Mouse (Mus musculus) midbrain, embryonic 16.5 days (tissue): ENCODE data around the gene Arid4a. TPM values are rescaled to one million over a fixed set of nuclear protein-coding genes. Genes with fewer than 3 reads are reported as not detected.

ENCODE experiments used
- ATAC-seq: fragments of 200-750 bp; cut with Nextera tagmentation; 2 replicates; pipeline ENCODE4 v1.8.0; 2017; ENCODE audit warnings: moderate TSS enrichment
- H3K27ac ChIP-seq: fragments of 300-500 bp; sonication (generic); 2 replicates; pipeline ENCODE4 v1.5.1; 2014; ENCODE audit warnings: mild to moderate bottlenecking, low read length, mixed read lengths
- H3K27me3 ChIP-seq: fragments of 300-500 bp; sonication (generic); 2 replicates; pipeline ENCODE4 v1.6.1; 2014; ENCODE audit warnings: low read depth, low read length, mixed read lengths; ENCODE audit not compliant: control insufficient read depth, insufficient read depth
- H3K36me3 ChIP-seq: fragments of 300-500 bp; sonication (generic); 2 replicates; pipeline ENCODE4 v1.6.1; 2014; ENCODE audit warnings: mild to moderate bottlenecking, low read length, moderate library complexity, mixed read lengths; ENCODE audit not compliant: control insufficient read depth, insufficient read depth
- H3K4me1 ChIP-seq: fragments of 300-500 bp; sonication (generic); 2 replicates; pipeline ENCODE4 v1.6.1; 2014; ENCODE audit warnings: mild to moderate bottlenecking, low read length, mixed read lengths; ENCODE audit not compliant: control insufficient read depth, insufficient read depth
- H3K4me2 ChIP-seq: fragments of 300-500 bp; sonication (generic); 2 replicates; pipeline ENCODE4 v1.6.1; 2014; ENCODE audit warnings: mild to moderate bottlenecking, low read length, mixed read lengths
- H3K4me3 ChIP-seq: fragments of 300-500 bp; sonication (generic); 2 replicates; pipeline ENCODE4 v1.5.1; 2014; ENCODE audit warnings: low read depth, mild to moderate bottlenecking, low read length, moderate library complexity, mixed read lengths
- H3K9ac ChIP-seq: fragments of 300-500 bp; sonication (generic); 2 replicates; pipeline ENCODE4 v1.6.1; 2014; ENCODE audit warnings: low read depth, low read length, mixed read lengths
- H3K9me3 ChIP-seq: fragments of 300-500 bp; sonication (generic); replicated peaks from 2 replicates; pipeline ENCODE4 v1.6.1; 2014; ENCODE audit warnings: mild to moderate bottlenecking, low read length, mixed read lengths; ENCODE audit not compliant: control insufficient read depth, poor library complexity, severe bottlenecking
- WGBS: fragments of 180-500 bp; shearing (Covaris S2); extraction: QIAGEN DNeasy Blood & Tissue Kit; methylation state at CpG from one replicate; pipeline ENCODE4 v1.1.7; 2014; 5-methylcytosine and 5-hydroxymethylcytosine counted together
- polyA plus RNA-seq: library from polyadenylated mRNA; unstranded; fragments of >200 nt; fragmentation: Nextera tagmentation; extraction: Ambion mirVana; gene quantifications from 2 replicates; pipeline ENCODE4 v1.2.1, GENCODE M21; 2015

The Arid4a gene
- polyA plus RNA-seq, 1 experiment from 2014 or later = 49.4 TPM

- Histone ChIP-seq H3K27me3 (no peaks in the 10 kb centered on the region), H3K4me1 (peaks cover 18% of the 10 kb centered on the region), H3K36me3 (peaks cover 8% of the 10 kb centered on the region), H3K4me3 (peak overlapping the region; percentile 79), H3K9ac (peak overlapping the region; percentile 93; the same call in 1 of the 2 replicates), H3K27ac (no peak overlapping the region), H3K4me2 (peak overlapping the region; percentile 85), H3K9me3 (no peaks in the 10 kb centered on the region)
- 70% methylated on average over 3 of the region's 3 CpGs for WGBS
- ATAC-seq = no peak
Observed at GRCm38 (mm10) chr12:70975891-70976290, 39.9 kb upstream of the Arid4a start.

DNA sequence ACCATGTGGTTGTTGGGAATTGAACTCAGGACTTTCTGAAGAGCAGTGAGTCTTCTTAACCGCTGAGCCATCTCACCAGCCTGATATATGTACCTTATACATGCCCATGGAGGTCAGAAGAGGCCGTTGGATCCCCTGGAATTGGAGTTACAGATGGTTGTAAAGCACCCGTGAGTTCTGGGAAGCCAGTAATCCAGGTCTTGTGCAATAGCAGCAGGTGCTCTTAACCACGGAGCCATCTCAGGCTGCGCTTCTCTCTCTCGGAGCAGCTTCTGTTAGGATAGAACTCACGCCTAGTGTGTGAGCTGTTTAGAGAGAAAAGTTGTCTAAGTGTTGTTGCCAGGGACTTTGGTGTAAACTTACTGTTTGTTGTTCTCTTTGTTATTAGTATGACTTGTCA, 37.4 kb upstream of the Arid4a start:
- no peak overlapping the region for H3K9ac ChIP-seq
- H3K27me3 ChIP-seq = no peaks in the 10 kb centered on the region
- H3K4me1 ChIP-seq = peaks cover 18% of the 10 kb centered on the region
- no peak for ATAC-seq
- no peaks in the 10 kb centered on the region for H3K9me3 ChIP-seq
- H3K4me3 ChIP-seq = no peak overlapping the region
- WGBS = 92% methylated on average over 7 of the region's 7 CpGs
- peaks cover 10% of the 10 kb centered on the region for H3K36me3 ChIP-seq
- H3K4me2 ChIP-seq = no peak overlapping the region
- H3K27ac ChIP-seq = no peak overlapping the region

DNA sequence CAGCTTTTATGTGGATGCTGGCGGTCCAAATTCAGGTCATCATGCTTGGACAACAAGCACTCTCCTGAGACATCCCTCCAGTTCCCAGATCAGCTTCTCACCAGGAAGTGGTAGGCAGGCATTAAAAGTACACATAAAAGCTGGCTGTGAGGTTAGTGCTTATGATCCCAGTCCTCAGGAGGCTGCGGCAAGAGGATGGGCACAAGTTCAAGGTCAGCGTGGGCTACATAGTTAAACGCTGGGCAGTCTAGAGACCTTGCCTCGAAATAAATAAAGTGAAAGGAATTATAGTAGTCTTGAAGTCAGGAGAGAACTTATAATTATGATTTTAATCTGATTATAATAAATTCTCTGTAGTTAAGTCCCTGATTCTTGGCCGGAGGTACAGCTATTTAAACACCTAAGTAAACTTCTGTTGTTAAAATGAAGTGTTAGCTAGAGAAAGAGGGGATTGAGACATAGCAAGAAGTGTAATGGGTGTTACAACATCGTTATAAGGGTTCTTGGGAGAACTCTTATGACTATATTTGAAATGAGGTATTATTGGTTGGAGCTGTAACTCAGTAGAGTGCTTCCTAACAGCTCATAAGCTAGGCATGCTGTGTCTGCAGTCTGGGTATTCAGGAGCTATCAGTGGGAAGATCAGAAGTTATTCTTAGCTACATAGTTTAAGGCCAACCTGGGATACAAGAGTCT, 30.8 kb upstream of the Arid4a start:
- no peak overlapping the region for H3K27ac ChIP-seq
- no peak overlapping the region for H3K4me2 ChIP-seq
- no peaks in the 10 kb centered on the region for H3K27me3 ChIP-seq
- H3K4me3 ChIP-seq = no peak overlapping the region
- no peaks in the 10 kb centered on the region for H3K9me3 ChIP-seq
- H3K9ac ChIP-seq = no peak overlapping the region
- ATAC-seq = no peak
- no peaks in the 10 kb centered on the region for H3K4me1 ChIP-seq
- H3K36me3 ChIP-seq = peaks cover 29% of the 10 kb centered on the region
- 95% methylated on average over 7 of the region's 7 CpGs for WGBS

- Histone ChIP-seq H3K4me2 (no peak overlapping the region), H3K4me1 (no peaks in the 10 kb centered on the region), H3K27me3 (no peaks in the 10 kb centered on the region), H3K27ac (no peak overlapping the region), H3K9me3 (no peaks in the 10 kb centered on the region), H3K36me3 (peaks cover 10% of the 10 kb centered on the region), H3K4me3 (no peak overlapping the region), H3K9ac (no peak overlapping the region)
- ATAC-seq = no peak
- WGBS = 92% methylated on average over 5 of the region's 5 CpGs
Observed at GRCm38 (mm10) chr12:70997225-70997624, 18.6 kb upstream of the Arid4a start.

GRCm38 (mm10) chr12:70999423-70999903, 16.3 kb upstream of the Arid4a start:
- H3K4me1 ChIP-seq = no peaks in the 10 kb centered on the region
- no peak overlapping the region for H3K9ac ChIP-seq
- no peak overlapping the region for H3K4me2 ChIP-seq
- no peaks in the 10 kb centered on the region for H3K9me3 ChIP-seq
- no peak overlapping the region for H3K4me3 ChIP-seq
- no peaks in the 10 kb centered on the region for H3K27me3 ChIP-seq
- ATAC-seq = no peak
- peaks cover 17% of the 10 kb centered on the region for H3K36me3 ChIP-seq
- H3K27ac ChIP-seq = no peak overlapping the region
- WGBS = 65% methylated on average over 5 of the region's 5 CpGs

- Histone ChIP-seq H3K4me2 (no peak overlapping the region), H3K36me3 (peaks cover 21% of the 10 kb centered on the region), H3K4me3 (no peak overlapping the region), H3K27ac (no peak overlapping the region), H3K9me3 (no peaks in the 10 kb centered on the region), H3K27me3 (no peaks in the 10 kb centered on the region), H3K9ac (no peak overlapping the region), H3K4me1 (no peaks in the 10 kb centered on the region)
- ATAC-seq = no peak
- 85% methylated on average over 1 of the region's 1 CpGs for WGBS
Observed at GRCm38 (mm10) chr12:71000344-71000743, 15.4 kb upstream of the Arid4a start.

DNA sequence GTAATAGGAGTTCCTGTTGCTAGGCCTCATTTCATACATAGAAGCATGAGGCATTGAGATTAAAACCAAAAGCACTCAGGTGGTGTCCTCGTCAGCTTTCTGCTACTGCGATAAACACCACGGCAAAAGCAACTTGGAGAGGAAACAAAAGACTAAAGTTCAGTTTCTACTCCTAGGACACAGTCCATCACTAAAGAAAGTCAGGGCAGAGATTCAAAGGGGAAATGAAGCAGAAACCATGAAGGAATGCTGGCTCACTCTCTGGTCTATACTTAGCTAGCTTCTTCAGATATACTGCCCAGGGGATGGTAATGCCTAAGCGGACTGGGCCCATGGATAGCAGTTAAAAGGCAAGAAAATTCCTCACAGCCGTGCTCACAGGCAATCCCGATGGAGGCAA, 14.3 kb upstream of the Arid4a start:
- Histone ChIP-seq H3K4me2 (no peak overlapping the region), H3K27me3 (no peaks in the 10 kb centered on the region), H3K9me3 (no peaks in the 10 kb centered on the region), H3K27ac (no peak overlapping the region), H3K36me3 (peaks cover 21% of the 10 kb centered on the region), H3K9ac (no peak overlapping the region), H3K4me3 (no peak overlapping the region), H3K4me1 (no peaks in the 10 kb centered on the region)
- 70% methylated on average over 6 of the region's 6 CpGs for WGBS
- ATAC-seq = no peak

DNA sequence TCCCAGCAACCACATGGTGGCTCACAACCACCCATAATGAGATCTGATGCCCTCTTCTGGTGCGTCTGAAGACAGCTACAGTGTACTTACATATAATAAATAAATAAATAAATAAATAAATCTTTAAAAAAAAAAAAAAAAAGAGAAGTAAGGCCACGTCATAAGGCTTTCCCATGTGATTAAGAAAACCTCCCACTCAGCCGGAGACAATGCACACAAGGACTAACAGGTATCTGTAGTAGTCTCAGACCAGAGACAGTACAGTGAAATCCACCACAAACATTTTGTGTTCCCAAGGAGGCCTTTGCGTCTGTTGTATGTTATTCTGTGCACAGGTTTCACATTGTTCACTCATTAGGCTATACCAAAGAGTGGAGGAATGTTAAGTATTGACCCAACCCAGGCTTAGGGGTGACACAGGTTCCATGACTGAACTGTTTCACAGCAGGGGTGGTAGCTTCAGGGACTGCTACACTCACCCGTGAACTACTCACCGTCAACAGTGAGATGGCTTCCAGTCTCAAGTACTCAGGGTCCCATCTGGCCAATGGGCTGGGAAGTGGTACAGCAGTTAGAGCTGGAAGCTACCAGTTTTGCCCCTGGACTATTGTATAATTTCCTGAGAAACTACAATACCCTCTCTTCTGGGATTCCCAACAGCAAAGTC, 11.9 kb upstream of the Arid4a start:
- Histone ChIP-seq H3K4me3 (no peak overlapping the region), H3K4me2 (no peak overlapping the region), H3K4me1 (no peaks in the 10 kb centered on the region), H3K9ac (no peak overlapping the region), H3K9me3 (no peaks in the 10 kb centered on the region), H3K27me3 (no peaks in the 10 kb centered on the region), H3K36me3 (peaks cover 29% of the 10 kb centered on the region), H3K27ac (no peak overlapping the region)
- no peak for ATAC-seq
- WGBS = 94% methylated on average over 5 of the region's 6 CpGs

- no peak overlapping the region for H3K4me2 ChIP-seq
- no peak overlapping the region for H3K4me3 ChIP-seq
- H3K27ac ChIP-seq = no peak overlapping the region
- ATAC-seq = no peak
- no peak overlapping the region for H3K9ac ChIP-seq
- no peaks in the 10 kb centered on the region for H3K27me3 ChIP-seq
- peaks cover 32% of the 10 kb centered on the region for H3K36me3 ChIP-seq
- no peaks in the 10 kb centered on the region for H3K9me3 ChIP-seq
- no peaks in the 10 kb centered on the region for H3K4me1 ChIP-seq
- 92% methylated on average over 6 of the region's 6 CpGs for WGBS
Observed at GRCm38 (mm10) chr12:71006141-71006540, 9.6 kb upstream of the Arid4a start.
